Mouse (Mus musculus) G1E (cell line): ENCODE data around the gene Dchs1.

Experiments used
- CTCF ChIP-seq: IDR thresholded peaks from 2 replicates; pipeline ENCODE4 v1.5.1; 2012; ENCODE audit warnings: low read depth, low read length, inconsistent platforms, mixed read lengths
- GATA1 ChIP-seq: IDR thresholded peaks from 2 replicates; pipeline ENCODE4 v1.6.1; 2012; ENCODE audit warnings: borderline replicate concordance, low read length, inconsistent platforms, mixed read lengths
- GATA2 ChIP-seq: IDR thresholded peaks from 2 replicates; pipeline ENCODE4 v1.6.1; 2012; ENCODE audit warnings: low read depth, low read length, inconsistent platforms, borderline replicate concordance
- POLR2AphosphoS5 ChIP-seq: IDR thresholded peaks from 2 replicates; pipeline ENCODE4 v1.6.1; 2012; ENCODE audit warnings: low read depth, low read length, inconsistent platforms; ENCODE audit not compliant: insufficient replicate concordance
- TAL1 ChIP-seq: conservative IDR thresholded peaks from 2 replicates; pipeline ENCODE4 v1.6.1; 2012; ENCODE audit warnings: low read depth, low read length, inconsistent platforms, mixed read lengths

DNA sequence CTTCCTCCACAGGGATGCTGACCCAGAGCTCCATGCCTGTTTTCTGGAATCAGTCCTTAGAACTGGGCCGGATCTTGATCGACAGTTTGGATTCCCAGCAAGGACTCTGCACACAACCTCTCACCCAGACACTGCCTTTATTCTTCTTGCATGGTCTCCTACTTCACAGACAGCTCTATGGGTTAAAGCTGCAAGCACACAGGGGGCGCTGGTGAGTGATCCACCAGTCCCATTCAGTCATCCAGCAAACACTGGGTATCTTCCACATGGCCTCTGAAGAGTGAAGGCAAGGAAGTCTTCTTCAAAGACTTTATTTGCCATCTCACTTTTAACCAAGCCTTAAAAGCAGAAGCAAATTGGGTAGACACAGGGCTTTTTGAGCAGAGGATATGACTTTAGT, 72.1 kb downstream of the Dchs1 start:
- TF ChIP-seq CTCF (no peak), GATA1 (no peak), TAL1 (no peak), GATA2 (no peak), POLR2AphosphoS5 (no peak)
